Mouse (Mus musculus): ENCODE data around the gene Mfsd7a.

DNA sequence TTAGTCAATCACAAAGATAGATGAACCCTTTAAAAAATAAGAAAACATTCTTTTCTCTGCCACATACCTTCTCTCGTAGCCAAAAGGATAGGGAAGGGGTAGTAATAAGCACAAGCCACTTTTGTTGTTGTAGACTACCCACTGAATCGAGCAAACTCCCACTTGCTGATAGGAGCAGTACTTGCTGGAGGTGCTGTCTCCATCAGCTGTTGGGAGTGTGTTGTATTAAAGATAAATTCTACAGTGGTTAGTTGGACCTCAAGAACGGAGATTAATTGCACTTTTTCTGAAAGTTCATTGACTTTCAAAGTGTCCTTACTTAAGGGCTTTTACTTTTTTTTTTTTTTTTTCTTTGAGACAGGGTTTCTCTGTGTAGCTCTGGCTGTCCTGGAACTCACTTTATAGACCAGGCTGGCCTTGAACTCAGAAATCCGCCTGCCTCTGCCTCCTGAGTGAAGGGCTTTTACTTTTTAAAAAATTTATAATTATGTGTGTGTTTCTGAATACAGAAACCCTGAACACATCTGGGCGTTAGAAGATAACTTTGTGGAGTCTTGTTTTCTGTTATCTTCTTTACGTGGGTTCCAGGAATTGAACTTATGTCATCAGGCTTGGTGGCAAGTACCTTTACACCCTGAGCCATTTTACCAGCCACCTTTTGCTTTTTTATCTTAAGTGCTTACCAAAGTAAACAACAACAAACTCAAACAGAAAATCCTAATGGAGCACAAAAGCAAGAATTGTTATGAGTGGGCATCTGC is 16.6 kb upstream of the Mfsd7a start:
- TF ChIP-seq CTCF (IDR thresholded peaks at IDR 0.05; ENCODE audit: control insufficient read depth, insufficient read depth, insufficient replicate concordance, low read depth, low read length) = no peak
- no peak for TF ChIP-seq POLR2A (IDR thresholded peaks at IDR 0.05; ENCODE audit: control insufficient read depth, low read depth, low read length)
